21 mouse cellular contexts compared by ENCODE assay signal in genomic region chr9:56744369-56744768, GRCm38 (mm10). TPM values are rescaled to one million over a fixed set of nuclear protein-coding genes. Genes with fewer than 3 reads are reported as not detected.
DNase-seq lines count a peak whose midpoint lies in the region; ATAC-seq and TF ChIP-seq lines count a peak whose summit lies in the region.
"Had no signal": no experiment of that assay in that cellular context is flagged by ENCODE, and none has a peak within 500 bp of the region (broad histone marks: within the 10 kb centered on the region; RNA-seq: fewer than 3 reads in every experiment).

No protein-coding gene starts in this region.

- no peaks in the 10 kb centered on the region for H3K9me3 ChIP-seq in liver, postnatal 0 days (ENCODE audit: low read length)
- no peaks in the 10 kb centered on the region for H3K9me3 ChIP-seq in liver, embryonic 11.5 days (ENCODE audit: control insufficient read depth, low read length)
- H3K9me3 ChIP-seq in intestine, embryonic 16.5 days (ENCODE audit: control insufficient read depth, low read length), result no peaks in the 10 kb centered on the region
- H3K9me3 ChIP-seq: hindbrain, embryonic 13.5 days; intestine, embryonic 15.5 days; limb, embryonic 13.5 days; liver, embryonic 15.5 days; midbrain, embryonic 15.5 days; stomach, embryonic 15.5 days had no signal

- WGBS in liver, postnatal 0 days (ENCODE audit: insufficient replicate concordance), result 18% methylated on average over 5 of the region's 5 CpGs
- WGBS in liver, embryonic 11.5 days, result 32% methylated on average over 5 of the region's 5 CpGs
- WGBS in intestine, embryonic 16.5 days, result 24% methylated on average over 5 of the region's 5 CpGs

- no peaks in the 10 kb centered on the region for H3K4me1 ChIP-seq in liver, postnatal 0 days (ENCODE audit: insufficient read depth)
- no peaks in the 10 kb centered on the region for H3K4me1 ChIP-seq in liver, embryonic 11.5 days (replicated peaks; ENCODE audit: control insufficient read depth, insufficient read depth, low read length)
- no peaks in the 10 kb centered on the region for H3K4me1 ChIP-seq in intestine, embryonic 16.5 days (ENCODE audit: control insufficient read depth, insufficient read depth, low read length)
- H3K4me1 ChIP-seq: intestine, embryonic 15.5 days; limb, embryonic 13.5 days; liver, embryonic 15.5 days; stomach, embryonic 15.5 days had no signal

- no peak overlapping the region for H3K4me2 ChIP-seq in liver, postnatal 0 days (ENCODE audit: low read depth, low read length)
- H3K4me2 ChIP-seq in liver, embryonic 11.5 days, result no peak overlapping the region
- H3K4me2 ChIP-seq in intestine, embryonic 16.5 days (ENCODE audit: low read depth, low read length), result no peak overlapping the region
- H3K4me2 ChIP-seq: hindbrain, embryonic 13.5 days; intestine, embryonic 15.5 days; limb, embryonic 13.5 days; liver, embryonic 15.5 days; midbrain, embryonic 15.5 days; stomach, embryonic 15.5 days had no signal

- no peak for TF ChIP-seq CTCF in liver, postnatal 0 days (IDR thresholded peaks at IDR 0.05; ENCODE audit: low read depth)

- no peaks in the 10 kb centered on the region for H3K36me3 ChIP-seq in liver, postnatal 0 days (replicated peaks; ENCODE audit: insufficient read depth, low read length)
- no peaks in the 10 kb centered on the region for H3K36me3 ChIP-seq in liver, embryonic 11.5 days (ENCODE audit: control insufficient read depth, insufficient read depth, low read length)
- H3K36me3 ChIP-seq in intestine, embryonic 16.5 days (ENCODE audit: control insufficient read depth, insufficient read depth, low read length), result no peaks in the 10 kb centered on the region
- H3K36me3 ChIP-seq: hindbrain, embryonic 13.5 days; intestine, embryonic 15.5 days; limb, embryonic 13.5 days; liver, embryonic 15.5 days; midbrain, embryonic 15.5 days; stomach, embryonic 15.5 days had no signal

- peak; percentile 36; the same call in 1 of the 2 replicates for ATAC-seq in liver, postnatal 0 days
- no peak for ATAC-seq in liver, embryonic 11.5 days (replicated peaks; ENCODE audit: low FRiP score)
- peak; percentile 42 to 72; a peak in 2 of 4 replicates for ATAC-seq in hematopoietic stem cell, adult 5-6 weeks (replicated peaks in 1 of 2; ENCODE audit: insufficient read depth in 1 of 2, low FRiP score in 2 of 2, low TSS enrichment in 1 of 2, low read depth in 1 of 2, poor library complexity in 2 of 2, severe bottlenecking in 2 of 2)
- ATAC-seq in intestine, embryonic 16.5 days, result no peak
- ATAC-seq: intestine, embryonic 15.5 days; midbrain, embryonic 15.5 days had no signal

- no peaks in the 10 kb centered on the region for H3K27me3 ChIP-seq in liver, postnatal 0 days (ENCODE audit: insufficient read depth, low read length)
- no peaks in the 10 kb centered on the region for H3K27me3 ChIP-seq in liver, embryonic 11.5 days (replicated peaks; ENCODE audit: control insufficient read depth, insufficient read depth, low read length)
- H3K27me3 ChIP-seq in intestine, embryonic 16.5 days (replicated peaks; ENCODE audit: control insufficient read depth, insufficient read depth, low read length), result no peaks in the 10 kb centered on the region
- H3K27me3 ChIP-seq: intestine, embryonic 15.5 days; liver, embryonic 15.5 days; midbrain, embryonic 15.5 days; stomach, embryonic 15.5 days had no signal

- H3K27ac ChIP-seq in liver, postnatal 0 days (ENCODE audit: low read depth), result no peak overlapping the region
- no peak overlapping the region for H3K27ac ChIP-seq in liver, embryonic 11.5 days (ENCODE audit: low read depth, low read length)
- no peak overlapping the region for H3K27ac ChIP-seq in intestine, embryonic 16.5 days (ENCODE audit: low read length)
- H3K27ac ChIP-seq: heart, adult 2 months; hindbrain, embryonic 13.5 days; intestine, embryonic 15.5 days; limb, embryonic 13.5 days; liver, embryonic 15.5 days; midbrain, embryonic 15.5 days; stomach, embryonic 15.5 days had no signal

- H3K4me3 ChIP-seq in liver, postnatal 0 days (ENCODE audit: low read depth, low read length), result no peak overlapping the region
- no peak overlapping the region for H3K4me3 ChIP-seq in liver, embryonic 11.5 days (ENCODE audit: low read depth, low read length)
- no peak overlapping the region for H3K4me3 ChIP-seq in intestine, embryonic 16.5 days (ENCODE audit: low read length)
- H3K4me3 ChIP-seq: erythroblast, embryonic 14.5 days; heart, adult 2 months; hindbrain, embryonic 13.5 days; intestine, embryonic 15.5 days; limb, embryonic 13.5 days; liver, embryonic 15.5 days; midbrain, embryonic 15.5 days; stomach, embryonic 15.5 days had no signal

- no peak for TF ChIP-seq EP300 in liver, postnatal 0 days (IDR thresholded peaks at IDR 0.05; ENCODE audit: low read depth)

- DNase-seq in adrenal gland, postnatal 14 days, result peak; percentile 32
- DNase-seq in adrenal gland, postnatal 25 days, result no peak
- DNase-seq in liver, postnatal 0 days, result no peak
- DNase-seq in liver, embryonic 11.5 days (ENCODE audit: low spot score), result no peak
- peak; percentile 36 for DNase-seq in urinary bladder, postnatal 14 days (ENCODE audit: low spot score)
- no peak for DNase-seq in urinary bladder, postnatal 10 days (ENCODE audit: low spot score)
- DNase-seq: cerebellum, adult 18-20 months; cerebellum, postnatal 36 days; gastrocnemius, postnatal 10 days; kidney, postnatal 14 days had no signal

- H3K9ac ChIP-seq in liver, postnatal 0 days (replicated peaks), result no peak overlapping the region
- no peak overlapping the region for H3K9ac ChIP-seq in liver, embryonic 11.5 days (ENCODE audit: low read depth, low read length)
- no peak overlapping the region for H3K9ac ChIP-seq in intestine, embryonic 16.5 days (ENCODE audit: low read depth, low read length)
- H3K9ac ChIP-seq: hindbrain, embryonic 13.5 days; intestine, embryonic 15.5 days; limb, embryonic 13.5 days; liver, embryonic 15.5 days; midbrain, embryonic 15.5 days; stomach, embryonic 15.5 days had no signal

RNA-seq across cellular contexts. Expression of gene Lingo1, which starts 51.9 kb away (rescaled TPM):
- total RNA-seq in adrenal gland, postnatal 14 days (2021), result 1.4 and 3.0 TPM in 2 replicates
- 0.86 and 1.1 TPM in 2 replicates for total RNA-seq in adrenal gland, postnatal 25 days (2021)
- polyA plus RNA-seq in liver, postnatal 0 days (2015; fragmentation: Nextera tagmentation; extraction: Ambion mirVana), result 0.17 and 0.29 TPM in 2 replicates
- 2.0 and 2.6 TPM in 2 replicates for polyA plus RNA-seq in liver, embryonic 11.5 days (2014; fragmentation: Nextera tagmentation; extraction: Ambion mirVana)
- not detected in 2 replicates for total RNA-seq in hematopoietic stem cell, adult 5-6 weeks (2017)
- 1.0 and 1.7 TPM in 2 replicates for polyA plus RNA-seq in intestine, embryonic 16.5 days (2015; fragmentation: Nextera tagmentation; extraction: Ambion mirVana)
- total RNA-seq: megakaryocyte, adult 5-6 weeks had no signal
- polyA plus RNA-seq: erythroblast, embryonic 14.5 days had no signal

Comparison
In these comparisons a context has a peak if more than half of its experiments do, and no peak if none do; other contexts are left out.
1. DNase-seq: peak in adrenal gland, postnatal 14 days (single experiment) and urinary bladder, postnatal 14 days (single experiment); none in adrenal gland, postnatal 25 days (single experiment), liver, postnatal 0 days (single experiment), liver, embryonic 11.5 days (single experiment) and urinary bladder, postnatal 10 days (single experiment).
2. ATAC-seq: peak in liver, postnatal 0 days (single experiment) and hematopoietic stem cell, adult 5-6 weeks (2 of 2); none in liver, embryonic 11.5 days (single experiment) and intestine, embryonic 16.5 days (single experiment).